Mouse (Mus musculus): ENCODE results near the gene Dpp4. TPM values are rescaled to one million over a fixed set of nuclear protein-coding genes. Genes with fewer than 3 reads are reported as not detected.

The Dpp4 gene
- polyA plus RNA-seq, 1 experiment from 2014 or later, result 1.4 TPM

- Histone ChIP-seq H3K9ac (no peak overlapping the region), H3K4me2 (replicated peaks) (no peak overlapping the region), H3K36me3 (replicated peaks; ENCODE audit: control insufficient read depth, insufficient read depth) (no peaks in the 10 kb centered on the region), H3K4me3 (replicated peaks; ENCODE audit: low read length) (no peak overlapping the region), H3K9me3 (ENCODE audit: control insufficient read depth, low read length) (no peaks in the 10 kb centered on the region), H3K4me1 (replicated peaks; ENCODE audit: control insufficient read depth, insufficient read depth, low read length) (no peaks in the 10 kb centered on the region), H3K27me3 (ENCODE audit: control insufficient read depth, insufficient read depth, low read length) (no peaks in the 10 kb centered on the region), H3K27ac (no peak overlapping the region)
- DNase-seq (ENCODE audit: low spot score) (no peak), ATAC-seq (ENCODE audit: low FRiP score) (no peak)
- 80% methylated on average over 11 of the region's 11 CpGs for WGBS
Measured at GRCm38 (mm10) chr2:62373692-62374091, 38.3 kb downstream of the Dpp4 start.

GRCm38 (mm10) chr2:62370048-62370447, 42.0 kb downstream of the Dpp4 start:
- H3K9ac ChIP-seq, result no peak overlapping the region
- no peak overlapping the region for H3K4me3 ChIP-seq (replicated peaks; ENCODE audit: low read length)
- WGBS, result 49% methylated on average over 2 of the region's 2 CpGs
- no peak overlapping the region for H3K4me2 ChIP-seq (replicated peaks)
- no peaks in the 10 kb centered on the region for H3K27me3 ChIP-seq (ENCODE audit: control insufficient read depth, insufficient read depth, low read length)
- no peaks in the 10 kb centered on the region for H3K36me3 ChIP-seq (replicated peaks; ENCODE audit: control insufficient read depth, insufficient read depth)
- no peak for DNase-seq (ENCODE audit: low spot score)
- no peak for ATAC-seq (ENCODE audit: low FRiP score)
- H3K4me1 ChIP-seq (replicated peaks; ENCODE audit: control insufficient read depth, insufficient read depth, low read length), result no peaks in the 10 kb centered on the region
- no peaks in the 10 kb centered on the region for H3K9me3 ChIP-seq (ENCODE audit: control insufficient read depth, low read length)
- H3K27ac ChIP-seq, result no peak overlapping the region

GRCm38 (mm10) chr2:62368349-62369053, 43.5 kb downstream of the Dpp4 start:
- no peak overlapping the region for H3K4me2 ChIP-seq (replicated peaks)
- H3K27me3 ChIP-seq (ENCODE audit: control insufficient read depth, insufficient read depth, low read length), result no peaks in the 10 kb centered on the region
- no peak overlapping the region for H3K27ac ChIP-seq
- ATAC-seq (ENCODE audit: low FRiP score) (no peak), DNase-seq (ENCODE audit: low spot score) (no peak)
- no peaks in the 10 kb centered on the region for H3K36me3 ChIP-seq (replicated peaks; ENCODE audit: control insufficient read depth, insufficient read depth)
- no peaks in the 10 kb centered on the region for H3K4me1 ChIP-seq (replicated peaks; ENCODE audit: control insufficient read depth, insufficient read depth, low read length)
- H3K9me3 ChIP-seq (ENCODE audit: control insufficient read depth, low read length), result no peaks in the 10 kb centered on the region
- H3K4me3 ChIP-seq (replicated peaks; ENCODE audit: low read length), result no peak overlapping the region
- WGBS, result 68% methylated on average over 5 of the region's 5 CpGs
- H3K9ac ChIP-seq, result no peak overlapping the region

DNA sequence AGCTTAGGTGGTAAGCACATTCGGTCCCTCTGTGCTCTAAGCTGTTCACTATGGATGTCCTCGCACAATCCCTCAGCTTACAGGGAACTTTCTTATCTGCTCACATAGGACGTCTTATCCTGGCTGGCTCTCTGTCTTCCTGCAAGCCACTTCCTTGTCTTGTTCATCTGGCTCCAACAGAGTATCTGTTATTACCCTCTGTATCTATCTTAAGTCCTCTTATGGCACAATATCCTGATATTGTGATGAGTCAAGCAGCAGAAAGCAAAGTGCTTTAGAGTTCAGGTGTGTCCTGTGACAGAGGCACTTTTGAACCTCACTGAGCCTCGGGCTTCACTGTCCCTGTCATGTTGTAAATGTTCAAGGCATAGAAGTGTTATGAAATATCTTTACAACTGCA, 48.4 kb downstream of the Dpp4 start:
- 94% methylated on average over 4 of the region's 4 CpGs for WGBS
- H3K27me3 ChIP-seq (ENCODE audit: control insufficient read depth, insufficient read depth, low read length), result no peaks in the 10 kb centered on the region
- no peak overlapping the region for H3K4me2 ChIP-seq (replicated peaks)
- no peak overlapping the region for H3K27ac ChIP-seq
- no peak overlapping the region for H3K4me3 ChIP-seq (replicated peaks; ENCODE audit: low read length)
- H3K9ac ChIP-seq, result no peak overlapping the region
- H3K4me1 ChIP-seq (replicated peaks; ENCODE audit: control insufficient read depth, insufficient read depth, low read length), result no peaks in the 10 kb centered on the region
- ATAC-seq (ENCODE audit: low FRiP score) (no peak), DNase-seq (ENCODE audit: low spot score) (no peak)
- no peaks in the 10 kb centered on the region for H3K36me3 ChIP-seq (replicated peaks; ENCODE audit: control insufficient read depth, insufficient read depth)
- no peaks in the 10 kb centered on the region for H3K9me3 ChIP-seq (ENCODE audit: control insufficient read depth, low read length)

- Histone ChIP-seq H3K4me1 (replicated peaks; ENCODE audit: control insufficient read depth, insufficient read depth, low read length) (no peaks in the 10 kb centered on the region), H3K4me2 (replicated peaks) (no peak overlapping the region), H3K27ac (no peak overlapping the region), H3K27me3 (ENCODE audit: control insufficient read depth, insufficient read depth, low read length) (no peaks in the 10 kb centered on the region), H3K36me3 (replicated peaks; ENCODE audit: control insufficient read depth, insufficient read depth) (no peaks in the 10 kb centered on the region), H3K4me3 (replicated peaks; ENCODE audit: low read length) (no peak overlapping the region), H3K9me3 (ENCODE audit: control insufficient read depth, low read length) (no peaks in the 10 kb centered on the region), H3K9ac (no peak overlapping the region)
- no peak for DNase-seq (ENCODE audit: low spot score)
- no peak for ATAC-seq (ENCODE audit: low FRiP score)
- 84% methylated on average over 9 of the region's 9 CpGs for WGBS
Measured at GRCm38 (mm10) chr2:62362211-62362610, 49.8 kb downstream of the Dpp4 start.

GRCm38 (mm10) chr2:62361514-62361913, 50.5 kb downstream of the Dpp4 start:
- no peak overlapping the region for H3K9ac ChIP-seq
- no peaks in the 10 kb centered on the region for H3K4me1 ChIP-seq (replicated peaks; ENCODE audit: control insufficient read depth, insufficient read depth, low read length)
- no peak for DNase-seq (ENCODE audit: low spot score)
- no peaks in the 10 kb centered on the region for H3K36me3 ChIP-seq (replicated peaks; ENCODE audit: control insufficient read depth, insufficient read depth)
- H3K27ac ChIP-seq, result no peak overlapping the region
- H3K27me3 ChIP-seq (ENCODE audit: control insufficient read depth, insufficient read depth, low read length), result no peaks in the 10 kb centered on the region
- H3K9me3 ChIP-seq (ENCODE audit: control insufficient read depth, low read length), result no peaks in the 10 kb centered on the region
- ATAC-seq (ENCODE audit: low FRiP score), result no peak
- 81% methylated on average over 3 of the region's 3 CpGs for WGBS
- no peak overlapping the region for H3K4me2 ChIP-seq (replicated peaks)
- no peak overlapping the region for H3K4me3 ChIP-seq (replicated peaks; ENCODE audit: low read length)

DNA sequence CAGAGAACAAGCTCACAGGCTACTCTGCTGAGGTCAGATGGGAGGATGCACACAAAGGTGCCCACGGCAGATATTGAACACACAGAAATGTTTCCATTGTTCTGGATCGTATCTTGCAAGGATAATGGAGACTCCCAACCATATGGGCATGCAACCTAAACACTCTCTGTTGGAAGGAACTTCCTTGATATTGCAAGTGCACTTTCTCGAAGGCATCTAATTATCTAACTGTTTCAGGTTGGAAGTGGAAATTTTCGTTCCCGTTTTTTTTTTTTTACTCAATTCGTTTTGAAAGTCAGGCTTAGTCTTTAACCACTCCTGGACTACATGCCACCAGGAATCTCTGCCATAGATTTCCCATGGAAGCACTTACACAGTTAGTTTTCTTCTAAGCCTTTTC, 51.2 kb downstream of the Dpp4 start:
- no peak for DNase-seq (ENCODE audit: low spot score)
- WGBS, result 78% methylated on average over 6 of the region's 6 CpGs
- H3K4me1 ChIP-seq (replicated peaks; ENCODE audit: control insufficient read depth, insufficient read depth, low read length), result no peaks in the 10 kb centered on the region

GRCm38 (mm10) chr2:62357259-62357658, 54.8 kb downstream of the Dpp4 start:
- Histone ChIP-seq H3K36me3 (replicated peaks; ENCODE audit: control insufficient read depth, insufficient read depth) (no peaks in the 10 kb centered on the region), H3K9me3 (ENCODE audit: control insufficient read depth, low read length) (no peaks in the 10 kb centered on the region), H3K4me2 (replicated peaks) (no peak overlapping the region), H3K27me3 (ENCODE audit: control insufficient read depth, insufficient read depth, low read length) (no peaks in the 10 kb centered on the region), H3K4me1 (replicated peaks; ENCODE audit: control insufficient read depth, insufficient read depth, low read length) (no peaks in the 10 kb centered on the region), H3K4me3 (replicated peaks; ENCODE audit: low read length) (no peak overlapping the region), H3K27ac (no peak overlapping the region), H3K9ac (no peak overlapping the region)
- ATAC-seq (ENCODE audit: low FRiP score) (no peak), DNase-seq (ENCODE audit: low spot score) (no peak)
- WGBS, result 90% methylated on average over 7 of the region's 7 CpGs

More for the DNA sequence above, 51.2 kb downstream of the Dpp4 start:
- Histone ChIP-seq H3K4me2 (replicated peaks) (no peak overlapping the region), H3K9me3 (ENCODE audit: control insufficient read depth, low read length) (no peaks in the 10 kb centered on the region), H3K9ac (no peak overlapping the region), H3K4me3 (replicated peaks; ENCODE audit: low read length) (no peak overlapping the region), H3K27me3 (ENCODE audit: control insufficient read depth, insufficient read depth, low read length) (no peaks in the 10 kb centered on the region), H3K27ac (no peak overlapping the region), H3K36me3 (replicated peaks; ENCODE audit: control insufficient read depth, insufficient read depth) (no peaks in the 10 kb centered on the region)
- no peak for ATAC-seq (ENCODE audit: low FRiP score)

DNA sequence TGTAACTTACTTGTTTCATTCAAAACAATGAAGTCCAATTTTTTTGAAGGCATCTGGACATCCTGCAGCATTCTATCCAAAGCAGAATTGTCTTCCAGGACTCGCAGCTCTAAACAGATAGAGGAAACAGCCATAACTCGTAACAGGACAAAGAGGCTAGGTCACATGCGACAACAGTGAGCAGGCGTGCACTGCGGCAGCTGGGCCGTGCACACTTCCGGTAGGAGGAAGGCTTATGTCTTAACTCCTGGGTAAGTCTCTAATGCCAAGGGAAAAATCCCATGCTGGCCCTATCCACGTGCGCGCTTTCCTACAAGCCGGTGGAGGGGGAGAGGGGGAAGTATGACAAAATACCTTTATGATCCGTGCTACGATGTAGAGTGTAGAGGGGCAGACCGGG, 55.4 kb downstream of the Dpp4 start:
- DNase-seq (ENCODE audit: low spot score) (no peak), ATAC-seq (ENCODE audit: low FRiP score) (no peak)
- Histone ChIP-seq H3K27me3 (ENCODE audit: control insufficient read depth, insufficient read depth, low read length) (no peaks in the 10 kb centered on the region), H3K9me3 (ENCODE audit: control insufficient read depth, low read length) (no peaks in the 10 kb centered on the region), H3K27ac (no peak overlapping the region), H3K4me1 (replicated peaks; ENCODE audit: control insufficient read depth, insufficient read depth, low read length) (no peaks in the 10 kb centered on the region), H3K36me3 (replicated peaks; ENCODE audit: control insufficient read depth, insufficient read depth) (no peaks in the 10 kb centered on the region), H3K9ac (no peak overlapping the region), H3K4me3 (replicated peaks; ENCODE audit: low read length) (no peak overlapping the region), H3K4me2 (replicated peaks) (no peak overlapping the region)
- 85% methylated on average over 14 of the region's 14 CpGs for WGBS

GRCm38 (mm10) chr2:62355766-62356165, 56.3 kb downstream of the Dpp4 start:
- ATAC-seq (ENCODE audit: low FRiP score) (no peak), DNase-seq (ENCODE audit: low spot score) (no peak)
- H3K4me2 ChIP-seq (replicated peaks), result no peak overlapping the region
- no peaks in the 10 kb centered on the region for H3K36me3 ChIP-seq (replicated peaks; ENCODE audit: control insufficient read depth, insufficient read depth)
- no peaks in the 10 kb centered on the region for H3K27me3 ChIP-seq (ENCODE audit: control insufficient read depth, insufficient read depth, low read length)
- no peak overlapping the region for H3K27ac ChIP-seq
- no peaks in the 10 kb centered on the region for H3K4me1 ChIP-seq (replicated peaks; ENCODE audit: control insufficient read depth, insufficient read depth, low read length)
- no peaks in the 10 kb centered on the region for H3K9me3 ChIP-seq (ENCODE audit: control insufficient read depth, low read length)
- no peak overlapping the region for H3K4me3 ChIP-seq (replicated peaks; ENCODE audit: low read length)
- WGBS, result 37% methylated on average over 6 of the region's 6 CpGs
- no peak overlapping the region for H3K9ac ChIP-seq

Measured in hindbrain, embryonic 14.5 days (tissue).